Mouse (Mus musculus) lung, postnatal 4 days (tissue): ENCODE results near the gene 4933411K16Rik.

Experiments
- DNase-seq, 2 experiments: peaks; one replicate each; pipeline ENCODE4 v3.0.0; 2021

Gene 4933411K16Rik

DNA sequence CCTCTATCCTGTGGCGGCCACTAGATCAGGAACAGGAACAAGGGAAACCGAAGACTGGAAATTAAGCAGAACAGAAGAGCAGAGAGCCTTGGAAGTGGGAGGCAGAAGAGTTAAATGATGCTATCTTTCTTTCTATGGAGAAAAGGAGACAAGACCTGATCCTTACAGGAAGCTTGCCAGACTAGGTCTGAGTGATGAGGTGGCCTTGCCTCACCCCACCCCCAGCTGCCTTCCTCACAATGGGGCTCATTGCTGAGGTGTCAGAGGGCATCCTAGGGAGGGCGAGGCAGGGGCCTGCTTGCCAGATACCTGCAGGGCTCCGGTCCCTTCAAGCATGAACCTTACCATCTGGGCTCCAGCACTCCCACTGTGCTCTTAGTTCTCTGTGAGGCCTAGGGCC is at the start of gene 4933411K16Rik:
Gene 4933411K16Rik (plus strand): TSS at position 301 of the 400 bp plus-strand sequence.
- DNase-seq: no peak

GRCm38 (mm10) chr19:42004258-42004657 is 47.8 kb upstream of the 4933411K16Rik start:
- no peak for DNase-seq

DNA sequence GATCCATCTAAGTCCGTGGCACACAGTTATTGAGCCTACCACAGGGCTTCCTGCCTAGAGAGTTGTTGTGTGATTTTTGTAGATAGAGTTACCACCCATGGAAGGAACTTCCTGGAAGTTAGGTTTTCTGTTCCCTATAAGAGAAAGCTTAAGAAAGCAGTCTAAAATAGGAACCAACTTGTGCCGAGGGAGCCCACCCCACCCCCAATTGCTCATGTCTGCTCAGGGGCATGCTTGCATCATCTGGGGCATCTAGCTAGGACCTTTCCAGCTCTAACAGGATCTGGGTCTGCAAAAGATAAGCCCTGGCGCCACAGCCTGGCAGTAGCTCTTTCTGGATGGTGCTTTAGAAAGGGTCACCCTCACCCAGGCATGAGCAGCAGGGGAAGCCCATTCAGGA is 46.4 kb upstream of the 4933411K16Rik start:
- DNase-seq: peak; percentile 40 to 46

DNA sequence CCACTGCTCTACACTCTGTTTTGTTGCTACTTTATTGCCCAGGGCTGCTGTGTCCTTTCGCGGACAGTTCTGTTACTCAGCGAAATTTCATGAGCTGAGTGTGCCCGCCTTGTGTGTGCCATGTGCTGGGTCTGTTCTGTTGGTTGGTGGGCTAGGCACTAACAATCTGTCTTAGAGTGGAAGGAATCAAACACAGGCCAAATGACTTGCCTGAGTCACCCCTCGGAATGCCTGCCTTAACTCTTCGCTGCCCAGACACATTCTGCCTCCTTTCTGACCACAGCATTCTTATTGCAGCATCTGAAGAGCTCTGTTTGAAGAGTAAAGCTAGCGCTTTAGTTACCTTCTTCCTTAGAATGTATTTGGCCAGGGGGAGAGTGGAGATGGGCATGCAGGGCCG is 45.5 kb upstream of the 4933411K16Rik start:
- DNase-seq: no peak

DNA sequence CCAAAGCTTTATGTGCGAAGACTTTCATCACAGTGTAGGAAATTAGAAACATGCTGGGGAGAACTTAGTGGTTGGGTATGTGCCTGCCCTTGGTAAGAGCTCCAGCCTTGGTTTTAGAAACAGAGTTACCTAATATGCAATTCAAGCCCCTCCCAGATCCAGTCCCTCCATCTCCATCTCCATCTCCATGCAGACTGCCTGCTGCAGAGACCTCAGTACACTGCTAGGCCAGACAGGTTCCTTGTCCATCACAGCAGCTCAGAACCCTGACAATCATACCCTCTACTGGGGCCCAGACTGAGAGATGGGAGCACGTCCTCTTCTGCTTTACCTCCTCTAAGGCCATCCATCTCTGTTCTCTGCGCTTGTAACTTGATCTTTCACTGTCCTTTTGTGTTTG is 43.5 kb upstream of the 4933411K16Rik start:
- DNase-seq: no peak

DNA sequence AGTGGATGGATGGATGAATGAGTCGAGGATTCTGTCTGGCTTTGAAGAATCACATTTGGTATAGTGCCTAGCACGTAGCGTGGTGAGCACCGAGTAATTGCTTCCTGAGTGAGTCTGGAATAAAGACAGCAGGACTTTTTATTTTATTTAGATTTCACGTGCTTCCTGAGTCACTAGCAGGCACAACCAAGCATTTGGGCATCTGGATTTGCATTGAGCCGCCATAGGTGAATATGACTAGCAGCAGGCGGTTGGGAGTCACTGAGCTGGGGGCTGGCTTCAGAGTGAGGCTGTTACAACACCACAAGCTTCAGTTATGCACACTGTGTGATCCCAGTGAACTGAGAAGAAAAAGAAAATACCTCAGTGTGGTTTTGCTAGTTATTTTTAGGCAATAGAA is 43.0 kb upstream of the 4933411K16Rik start:
- no peak for DNase-seq

- DNase-seq: no peak
These were observed 41.6 kb upstream of the 4933411K16Rik start for GRCm38 (mm10) chr19:42010436-42010835.

GRCm38 (mm10) chr19:42011123-42011522 is 40.9 kb upstream of the 4933411K16Rik start:
- no peak for DNase-seq

DNA sequence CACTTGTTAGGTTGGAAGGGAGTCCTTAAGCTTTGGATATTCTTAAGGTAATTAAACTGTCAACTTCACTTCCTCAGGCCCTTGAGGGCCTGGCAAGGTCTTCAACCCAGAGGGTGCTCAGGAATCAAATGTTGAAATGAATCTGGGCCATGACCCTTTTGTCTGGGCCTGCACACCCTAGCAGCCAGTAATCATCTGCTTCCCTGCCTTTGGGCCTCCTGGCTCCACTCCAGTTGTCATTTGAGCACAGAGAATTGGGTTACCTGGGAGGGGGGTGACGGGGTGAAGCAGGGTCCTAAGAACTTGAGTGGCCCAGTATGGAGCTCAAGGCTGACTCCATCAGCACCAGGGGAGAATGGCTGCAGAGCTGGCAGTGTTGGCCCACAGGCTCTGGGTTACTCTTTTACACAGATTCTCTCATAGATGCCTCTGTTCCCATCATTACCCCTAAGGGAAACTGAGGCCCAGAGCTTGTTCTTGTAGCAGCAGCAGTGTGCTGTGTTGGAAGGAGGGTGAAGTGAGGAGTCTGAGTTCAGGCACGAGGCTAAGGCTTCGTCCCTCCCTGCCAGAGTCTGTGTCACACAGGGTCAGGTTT is 37.7 kb upstream of the 4933411K16Rik start:
- no peak for DNase-seq

DNA sequence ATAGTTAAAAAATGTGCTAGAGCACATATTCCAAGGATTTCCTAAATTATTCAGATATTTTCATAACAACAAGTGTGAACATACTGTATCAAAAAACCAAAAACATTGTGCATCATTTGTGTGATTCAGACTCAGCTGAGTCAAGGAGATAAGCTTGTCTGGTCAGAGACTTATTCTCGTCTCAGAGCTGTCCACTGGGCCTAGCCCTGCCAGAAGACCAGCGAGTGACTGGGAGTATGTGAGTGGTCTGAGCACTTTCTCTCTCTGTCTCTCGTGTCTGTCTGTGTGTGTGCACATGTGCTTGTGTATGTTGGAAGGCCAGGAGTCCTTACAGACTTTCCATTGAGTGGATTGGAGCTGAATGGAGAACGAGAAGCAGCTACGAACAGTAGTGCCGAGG is 37.0 kb upstream of the 4933411K16Rik start:
- DNase-seq: no peak

- DNase-seq: no peak
These were observed 35.8 kb upstream of the 4933411K16Rik start for GRCm38 (mm10) chr19:42016251-42016650.

DNA sequence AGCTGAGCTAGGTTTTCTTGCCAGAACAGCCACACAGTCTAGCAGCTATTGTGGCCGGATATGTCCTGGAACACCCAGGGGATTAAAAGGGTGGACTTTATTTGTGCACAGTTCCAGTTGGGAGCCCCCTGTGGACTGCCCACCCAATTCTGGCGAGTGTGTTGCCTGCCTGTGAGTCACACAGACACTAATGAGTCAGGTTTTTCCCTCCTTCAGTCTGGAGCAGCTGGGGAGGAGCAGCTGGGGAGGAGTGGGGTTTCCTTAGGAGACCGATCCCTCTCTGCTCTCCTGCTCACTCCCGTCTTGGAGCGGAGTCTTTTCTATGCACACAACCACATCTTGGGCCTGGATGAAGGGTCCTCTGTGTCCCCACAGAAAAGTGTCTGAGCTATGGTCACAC is 35.2 kb upstream of the 4933411K16Rik start:
- no peak for DNase-seq

DNA sequence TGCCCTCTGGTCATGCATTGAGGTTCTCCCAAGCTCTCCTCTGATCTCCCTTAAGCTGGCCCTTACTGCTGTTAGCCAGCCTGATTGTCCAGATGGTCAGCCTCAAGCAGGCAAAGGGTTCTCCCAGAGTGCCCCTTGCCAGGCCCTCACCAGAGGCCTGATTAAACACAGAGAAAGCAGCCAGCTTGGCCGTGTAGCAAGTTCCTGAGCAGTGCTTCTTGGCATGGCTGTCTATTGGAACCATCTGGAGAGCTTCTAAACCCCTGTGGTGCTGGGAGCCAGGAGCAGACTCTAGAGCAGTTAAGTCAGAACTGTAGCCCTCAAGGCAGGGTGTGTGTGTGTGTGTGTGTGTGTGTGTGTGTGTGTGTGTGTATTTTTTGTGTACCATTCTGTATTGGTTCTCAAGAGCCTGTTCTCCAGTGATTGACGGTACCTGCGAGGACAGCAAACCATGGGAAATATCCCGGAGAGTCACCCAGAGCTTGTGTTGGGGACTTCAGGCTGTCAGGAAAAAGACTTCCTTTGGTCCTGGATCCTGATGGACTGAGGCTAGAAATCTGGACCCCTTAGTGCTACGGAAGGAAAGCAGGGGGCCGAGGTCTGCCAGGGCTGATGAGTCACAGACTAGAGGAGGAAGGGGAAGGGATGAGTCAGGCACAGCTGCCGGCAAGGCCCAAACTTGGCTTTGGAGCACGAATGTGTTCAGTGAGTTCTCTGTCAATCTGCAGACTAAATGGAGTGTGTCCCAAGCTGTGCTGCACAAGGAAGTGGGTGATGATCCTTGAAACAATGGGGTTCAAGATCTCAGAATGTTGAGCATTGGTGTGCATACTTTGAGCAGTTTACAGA is 34.4 kb upstream of the 4933411K16Rik start:
- peak; percentile 65 to 80 for DNase-seq

GRCm38 (mm10) chr19:42019011-42019522 is 33.0 kb upstream of the 4933411K16Rik start:
- DNase-seq: no peak

DNA sequence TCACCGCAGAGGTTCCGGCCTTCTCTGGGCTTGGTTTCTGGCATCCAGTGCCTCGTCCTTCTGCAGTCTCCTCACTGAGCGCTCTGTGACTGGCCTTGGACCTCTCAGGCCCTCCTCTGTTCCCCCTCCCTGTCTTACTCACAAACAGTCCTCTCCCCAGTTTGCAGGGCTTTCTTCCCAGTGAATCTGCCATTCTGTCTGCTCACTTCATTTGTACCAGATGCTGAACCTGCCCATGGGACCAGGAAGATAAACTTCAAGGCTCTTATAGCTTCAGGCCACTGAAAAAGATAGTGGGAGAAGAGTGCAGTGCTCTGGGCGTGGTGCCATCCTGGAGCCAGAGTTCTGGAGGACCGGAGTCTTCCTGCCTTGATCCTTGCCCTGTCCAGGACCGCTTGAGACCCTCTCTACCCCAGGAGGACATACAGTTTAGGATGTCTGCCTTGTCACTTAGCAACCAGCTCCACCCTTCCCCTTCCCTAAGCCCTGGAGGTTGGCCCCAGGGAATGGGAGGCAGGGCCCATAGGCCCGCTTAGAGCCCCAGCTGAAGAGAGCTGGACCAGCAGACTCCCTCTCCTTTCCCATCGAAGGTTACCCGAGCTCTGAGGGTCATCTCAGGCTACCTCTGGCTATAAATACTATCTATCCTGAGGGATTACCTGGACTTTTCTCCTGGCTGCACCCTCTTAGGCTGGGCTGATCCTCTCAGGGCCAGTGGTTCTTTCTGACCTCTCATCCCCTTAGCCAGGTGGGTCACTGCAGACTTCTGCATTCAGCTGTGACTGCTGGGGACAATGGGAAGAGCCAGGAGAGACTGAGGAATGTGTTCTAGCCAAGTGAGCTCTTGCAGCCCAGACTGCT is 30.1 kb upstream of the 4933411K16Rik start:
- no peak for DNase-seq

DNA sequence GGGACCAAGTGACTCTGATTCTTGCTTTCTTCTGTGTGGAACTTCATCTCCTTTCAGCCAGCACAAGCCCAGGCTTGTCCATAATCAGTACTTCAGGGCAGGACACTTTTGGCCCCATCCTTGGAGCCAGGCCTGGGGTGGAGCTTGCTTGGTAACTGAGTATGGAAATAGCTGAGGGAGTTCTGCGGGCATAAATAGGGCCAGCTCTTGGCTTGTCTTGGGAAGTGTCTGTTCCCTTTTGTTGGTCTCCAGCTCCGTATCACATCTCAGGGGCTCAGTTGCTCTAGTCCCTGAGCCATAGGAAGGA is 29.6 kb upstream of the 4933411K16Rik start:
- DNase-seq: no peak

DNA sequence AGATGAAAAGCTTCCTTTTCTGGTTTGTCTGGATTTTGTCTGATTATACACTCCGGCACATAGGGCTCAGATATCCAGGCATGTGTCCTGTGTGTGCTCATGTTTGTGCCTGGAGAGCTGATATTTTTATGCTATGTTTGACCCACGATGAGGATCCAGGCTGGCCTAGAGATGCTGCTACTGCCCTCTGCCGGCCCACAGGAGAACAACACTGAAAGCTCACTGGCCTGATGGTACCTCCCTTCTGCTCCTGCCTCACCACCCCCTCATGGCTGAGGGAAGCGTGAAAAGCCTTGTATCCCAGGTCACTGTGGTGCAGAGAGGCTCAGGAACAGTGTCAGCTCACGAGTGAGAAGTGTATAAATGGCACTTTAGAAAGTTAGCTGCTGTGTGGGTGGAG is 25.9 kb upstream of the 4933411K16Rik start:
- DNase-seq: peak; percentile 80 to 88

DNA sequence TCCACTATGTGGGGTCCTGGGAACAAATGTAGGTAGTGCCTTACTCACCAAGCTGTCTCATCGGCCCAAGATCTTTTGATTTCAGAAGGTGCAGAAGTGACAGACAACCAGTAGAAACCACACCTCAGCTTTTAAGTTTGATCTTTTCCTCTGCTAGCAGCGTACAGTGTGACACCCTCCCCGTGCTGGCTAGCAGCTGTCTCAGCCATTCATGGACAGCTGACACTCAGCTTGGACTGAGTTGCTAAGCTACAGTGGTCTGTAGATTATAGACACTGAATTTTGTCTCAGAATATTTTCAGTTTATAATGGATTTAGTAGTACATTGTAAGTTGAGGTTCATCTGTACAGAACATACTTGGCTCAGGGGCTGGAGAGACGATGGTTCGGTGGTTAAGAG is 20.9 kb upstream of the 4933411K16Rik start:
- DNase-seq: no peak

- DNase-seq: no peak
These were observed 18.4 kb upstream of the 4933411K16Rik start for GRCm38 (mm10) chr19:42033611-42034010.

DNA sequence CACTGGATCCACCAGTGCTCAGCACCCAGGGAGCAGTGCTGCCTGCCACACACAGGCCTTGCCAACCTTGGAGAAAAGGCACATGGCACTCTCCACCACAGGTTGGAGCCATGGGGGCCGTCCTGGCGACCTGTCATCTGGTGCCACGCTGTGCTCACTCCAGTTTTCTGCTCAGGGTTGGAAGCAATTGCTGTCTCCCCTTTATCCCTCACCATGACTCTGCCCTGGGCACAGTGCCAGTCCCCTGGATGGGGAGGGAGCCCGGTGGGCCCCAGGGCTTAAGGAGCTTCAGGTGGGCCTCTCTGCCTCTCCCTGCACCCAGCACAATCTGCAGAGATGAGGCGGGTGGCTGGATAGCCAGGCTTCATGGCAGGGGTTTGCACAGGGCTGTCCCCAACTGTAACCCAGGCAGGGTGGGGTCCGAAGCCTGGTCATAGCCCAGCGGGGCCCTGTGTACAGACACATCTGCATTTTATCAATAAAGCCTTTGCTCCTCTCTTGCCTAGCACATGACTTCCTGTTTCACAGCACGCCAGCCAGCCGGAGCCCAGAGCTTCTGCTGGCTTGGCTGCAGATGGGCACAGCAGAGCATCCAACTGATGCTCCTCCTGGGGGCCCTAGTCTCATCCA is 17.8 kb upstream of the 4933411K16Rik start:
- DNase-seq: no peak

- no peak for DNase-seq
These were observed 17.1 kb upstream of the 4933411K16Rik start for GRCm38 (mm10) chr19:42034881-42035455.

- peak; percentile 92 to 93 for DNase-seq
These were observed 16.4 kb upstream of the 4933411K16Rik start, which contains the start of gene Ankrd2 for GRCm38 (mm10) chr19:42035456-42036248. TSS of gene Ankrd2 (plus strand) at chr19:42036000.
